Mouse (Mus musculus): ENCODE measurements around the gene Clpb.

Clpb gene

DNA sequence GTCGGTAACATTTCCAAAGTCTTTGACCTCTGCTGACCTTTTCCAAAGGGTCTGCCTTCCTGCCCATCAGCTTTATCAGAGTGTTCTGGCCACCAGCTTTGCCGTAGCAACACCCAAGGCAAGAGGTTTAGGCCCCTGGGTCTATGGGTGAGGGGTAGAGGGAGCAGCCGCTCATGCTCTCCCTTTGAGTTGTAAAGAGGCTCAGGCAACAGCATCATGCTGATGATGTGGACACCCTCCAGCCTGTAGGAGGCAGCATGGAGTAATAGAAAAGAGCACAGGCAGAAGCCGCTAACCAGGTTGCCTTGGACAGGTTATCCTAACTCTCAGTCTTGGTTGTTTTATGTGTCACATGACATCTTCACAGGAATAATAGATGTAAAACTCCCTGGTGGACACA, 61.6 kb downstream of the Clpb start:
- in situ Hi-C loops (cut with MseI, MboI) = no loop called here

- in situ Hi-C loops (cut with MseI, MboI) = no loop called here
Observed at GRCm38 (mm10) chr7:101726980-101727379, 63.5 kb downstream of the Clpb start.

DNA sequence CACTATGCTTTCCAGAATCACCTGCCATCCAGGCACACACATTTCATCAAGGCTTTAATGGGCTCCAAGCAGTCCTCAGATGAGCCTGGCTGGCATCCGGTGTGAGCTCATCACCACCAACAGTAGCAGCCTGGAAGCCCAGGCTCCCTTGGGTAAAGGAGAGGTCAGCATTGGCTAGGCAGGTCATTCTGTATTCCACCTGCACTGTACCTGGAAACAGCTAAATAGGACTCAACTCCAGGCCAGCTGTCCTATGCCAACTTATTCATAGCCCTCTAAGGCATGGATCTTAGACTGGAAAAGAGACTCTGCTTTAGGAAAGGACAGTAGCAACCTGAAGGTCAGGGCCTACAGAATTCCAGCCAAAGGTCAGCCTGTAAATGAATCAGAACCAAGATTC, 68.7 kb downstream of the Clpb start:
- in situ Hi-C loops (cut with MseI, MboI) = no loop called here

DNA sequence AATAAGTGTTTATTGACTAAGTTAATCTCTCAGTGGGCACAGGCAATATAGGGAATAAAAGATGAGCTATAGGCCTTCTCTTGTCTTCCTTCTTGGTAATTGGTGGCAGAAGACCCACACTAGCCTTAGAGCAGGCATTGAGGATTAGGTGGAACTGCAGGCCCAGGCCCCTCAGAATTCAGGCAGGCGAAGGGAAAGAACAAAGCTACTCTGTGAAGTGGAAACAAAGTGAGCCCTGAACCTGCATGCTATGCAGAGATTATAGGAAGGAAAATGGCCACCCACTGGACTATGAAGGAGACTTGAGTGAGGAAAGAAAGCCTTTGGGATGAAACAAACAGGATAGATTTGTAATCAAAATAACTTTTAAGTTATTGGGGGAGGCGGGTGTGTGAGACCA, 69.6 kb downstream of the Clpb start:
- in situ Hi-C loops (cut with MseI, MboI) = no loop called here

- in situ Hi-C loops (cut with MseI, MboI) = no loop called here
Observed at GRCm38 (mm10) chr7:101735297-101735696, 71.9 kb downstream of the Clpb start.

- in situ Hi-C loops (cut with MseI, MboI) = no loop called here
Observed at GRCm38 (mm10) chr7:101737735-101738134, 74.3 kb downstream of the Clpb start.

DNA sequence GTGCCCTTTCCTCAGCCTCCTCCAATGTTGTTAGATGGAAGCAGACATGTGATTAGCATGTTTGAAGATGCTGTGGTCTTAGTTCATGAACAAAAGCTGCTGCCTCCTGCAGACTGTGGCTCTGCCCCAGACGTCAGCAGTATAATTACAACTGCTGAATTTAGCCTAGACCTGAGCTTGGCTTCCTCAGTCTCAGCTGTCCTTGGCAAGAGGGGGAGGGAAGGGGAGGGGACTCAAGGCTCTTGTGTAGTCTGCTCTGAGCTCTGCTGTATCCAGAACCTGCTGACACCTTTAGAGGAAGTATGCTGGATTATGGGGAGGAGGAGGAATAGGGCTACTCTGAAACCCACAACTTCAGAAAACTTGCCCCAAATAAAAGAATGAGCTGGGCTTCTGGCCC, 76.2 kb downstream of the Clpb start:
- in situ Hi-C loops (cut with MseI, MboI) = no loop called here

DNA sequence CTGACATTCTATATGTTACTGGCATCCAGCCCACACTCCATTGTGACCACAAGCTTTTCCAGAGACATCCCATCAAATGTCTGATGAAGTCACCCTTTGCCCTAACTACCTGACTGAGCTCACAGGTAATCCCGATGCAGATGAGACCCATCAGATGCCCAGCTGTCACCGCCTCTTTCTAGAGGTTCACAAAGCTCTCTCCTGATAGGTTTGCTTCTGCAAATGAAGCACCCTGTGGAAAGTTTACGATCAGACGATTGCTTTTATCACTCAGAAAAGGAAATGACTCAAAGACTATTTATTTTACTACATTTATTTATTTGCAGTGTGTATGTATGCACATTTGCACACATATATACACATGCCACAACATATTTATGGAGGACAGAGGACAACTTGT, 80.1 kb downstream of the Clpb start:
- in situ Hi-C loops (cut with MseI, MboI) = no loop called here

DNA sequence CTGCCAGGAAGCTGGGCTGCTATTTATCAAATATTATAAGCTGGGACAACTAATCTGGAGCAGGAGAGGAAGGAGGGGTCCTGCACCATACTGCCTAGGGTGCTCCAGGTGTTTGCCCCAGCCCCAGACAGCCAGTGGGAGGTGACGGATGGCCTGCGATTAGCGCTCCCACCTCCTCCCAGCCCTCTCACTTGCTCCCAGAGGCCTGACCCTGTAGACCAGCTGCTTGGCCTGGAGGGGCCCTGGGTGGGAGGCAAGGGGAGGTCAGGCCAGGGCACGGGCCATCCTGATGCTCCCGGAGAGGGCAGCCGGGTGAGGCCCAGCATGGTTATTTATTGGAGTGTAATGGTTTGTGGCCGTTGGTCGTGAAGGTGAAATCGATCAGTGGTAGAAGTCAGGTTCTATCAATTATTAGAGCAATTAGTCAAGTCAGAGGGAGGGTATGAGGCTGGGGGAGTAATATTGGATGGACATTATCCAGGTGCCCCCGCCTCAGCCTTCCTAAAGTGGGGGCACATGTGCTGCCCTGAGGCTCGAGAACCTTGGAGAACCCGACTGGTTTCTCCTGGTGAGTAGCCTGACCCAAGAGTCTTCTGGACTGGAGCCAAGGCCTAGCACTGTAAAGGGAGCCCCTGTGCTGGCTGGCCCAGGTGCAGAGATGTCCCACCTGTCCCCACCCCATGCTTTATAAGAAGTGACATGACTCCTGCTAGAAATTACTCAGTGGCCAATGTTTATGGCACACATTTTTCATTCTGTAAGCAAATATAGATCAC, 83.3 kb downstream of the Clpb start:
- in situ Hi-C loops (cut with MseI, MboI) = no loop called here

DNA sequence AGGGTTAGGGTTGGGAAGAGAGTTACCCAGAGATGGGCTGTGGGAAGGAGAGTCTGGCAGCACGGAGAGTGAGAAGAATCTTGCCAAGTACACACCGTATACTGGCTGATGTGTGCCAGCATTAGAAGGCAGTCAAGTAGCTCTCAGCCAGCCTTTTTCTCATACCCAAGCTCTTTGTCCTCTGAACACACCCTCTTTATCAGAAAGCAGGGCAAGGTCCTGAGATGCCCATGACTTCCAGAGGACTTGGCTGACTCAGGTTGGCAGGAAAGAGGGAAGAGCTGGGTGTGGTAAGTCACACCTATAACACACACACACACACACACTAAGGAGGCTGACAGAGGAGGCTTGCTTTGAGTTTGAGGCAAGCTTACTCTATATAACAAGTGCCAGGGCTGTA, 86.8 kb downstream of the Clpb start:
- in situ Hi-C loops (cut with MseI, MboI) = no loop called here

DNA sequence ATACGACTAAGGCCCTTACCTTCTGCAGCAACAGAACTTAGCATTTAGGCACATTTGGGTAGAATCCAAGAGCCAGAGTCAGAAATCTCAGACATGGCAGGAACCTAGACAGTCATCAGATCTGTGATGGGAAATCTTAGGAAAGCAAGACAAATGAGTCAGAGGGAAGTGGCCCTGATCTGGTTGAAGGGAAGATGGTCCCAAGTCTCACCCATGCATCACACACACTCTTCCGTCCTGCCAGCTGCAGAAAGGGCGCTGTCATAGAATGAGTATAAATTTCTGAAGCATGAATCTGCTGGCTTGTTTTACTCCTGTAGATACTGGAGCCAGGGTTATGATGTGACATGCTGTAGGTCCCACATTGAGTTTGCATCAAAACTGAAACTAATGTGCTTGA, 88.9 kb downstream of the Clpb start:
- in situ Hi-C loops (cut with MseI, MboI) = no loop called here

GRCm38 (mm10) chr7:101753492-101753891, 90.1 kb downstream of the Clpb start:
- in situ Hi-C loops (cut with MseI, MboI) = no loop called here

DNA sequence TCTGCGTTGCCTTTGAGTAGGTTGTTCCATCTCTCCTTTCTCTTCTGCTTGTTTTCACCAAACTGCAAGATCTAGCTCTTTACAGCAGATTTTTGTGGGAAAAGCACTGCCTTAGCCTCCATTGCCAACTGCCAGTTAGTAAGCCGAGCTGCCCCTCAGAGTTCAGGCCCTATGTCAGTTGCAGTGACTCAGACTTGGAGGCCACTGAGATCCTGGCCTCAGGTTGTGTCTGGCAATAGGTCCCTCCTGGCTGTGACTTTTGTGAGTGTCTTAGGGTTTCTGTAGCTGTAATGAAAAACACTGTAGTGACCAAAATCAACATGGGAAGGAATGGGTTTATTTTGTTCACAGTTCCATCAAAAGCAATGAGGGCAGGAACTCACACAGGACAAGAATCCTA, 91.0 kb downstream of the Clpb start:
- in situ Hi-C loops (cut with MseI, MboI) = no loop called here

- in situ Hi-C loops (cut with MseI, MboI) = no loop called here
Observed at GRCm38 (mm10) chr7:101755301-101755700, 91.9 kb downstream of the Clpb start.

DNA sequence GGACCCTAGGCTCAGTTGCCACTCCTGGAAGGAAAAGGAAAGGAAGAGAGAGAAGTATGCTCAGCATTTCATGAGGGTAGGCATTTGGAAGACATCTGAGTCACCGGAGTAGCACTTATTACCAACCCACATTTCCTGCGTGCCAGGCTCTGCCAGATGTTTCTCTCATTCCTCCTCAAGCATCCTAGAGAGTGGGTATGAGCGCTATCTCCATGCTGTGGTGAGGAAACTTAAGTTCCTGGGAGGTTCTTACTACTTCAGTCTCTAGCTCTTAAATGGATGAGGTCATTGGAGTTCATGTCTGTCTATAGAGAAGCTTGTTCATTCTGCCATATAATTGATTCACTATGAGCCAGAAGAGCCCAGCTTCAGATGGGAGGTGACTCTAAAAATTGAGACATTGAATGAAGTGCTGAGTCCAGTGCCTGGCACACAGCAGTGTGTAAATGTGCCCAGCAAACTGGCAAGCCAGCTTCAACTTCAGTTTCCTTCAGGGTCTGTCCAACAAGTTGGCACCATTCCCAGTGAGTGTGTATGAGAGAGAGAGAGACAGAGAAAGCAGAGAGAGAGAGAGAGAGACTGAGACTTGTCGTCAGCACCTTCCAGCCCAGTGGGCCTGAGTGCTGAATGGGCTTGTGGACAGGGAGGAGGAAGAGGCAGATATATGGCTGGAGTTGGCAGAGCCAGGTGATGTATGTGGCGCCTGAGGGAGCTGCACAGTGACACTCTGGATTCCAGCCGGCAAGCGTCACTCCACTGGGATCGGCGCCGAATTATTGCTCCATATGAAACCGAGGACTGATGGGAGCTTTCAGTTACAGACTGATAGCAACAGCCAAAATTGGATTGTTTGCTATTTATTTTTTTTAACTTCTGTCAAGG, 98.7 kb downstream of the Clpb start:
- in situ Hi-C loops (cut with MseI, MboI) = no loop called here

DNA sequence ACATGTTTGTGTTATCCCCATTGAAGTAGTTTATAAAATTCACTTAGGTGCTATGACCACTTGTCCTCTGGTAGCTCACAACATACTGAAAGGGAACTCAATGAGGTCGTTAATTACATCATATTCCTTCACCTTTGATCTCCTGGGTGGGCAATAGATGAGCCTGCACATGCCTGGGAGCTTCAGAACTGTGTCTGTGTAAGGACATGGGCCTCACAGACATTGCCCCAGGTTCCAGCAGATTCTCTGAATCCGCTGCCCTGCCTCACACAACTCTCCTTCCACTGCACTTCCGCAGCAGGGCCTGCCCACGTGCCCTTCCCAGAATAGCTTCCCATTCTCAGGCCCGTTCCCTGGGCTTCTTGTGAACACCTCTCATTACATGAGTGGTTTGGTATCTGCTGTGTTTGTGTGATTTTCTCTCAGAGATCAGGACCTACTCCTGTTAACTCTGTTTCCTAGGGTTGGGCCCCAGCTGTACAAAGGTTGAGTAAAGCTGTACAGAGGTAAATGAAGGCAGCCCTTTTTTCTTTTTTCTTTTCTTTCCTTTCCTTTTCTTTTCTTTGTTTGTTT, 104.0 kb downstream of the Clpb start:
- in situ Hi-C loops (cut with MseI, MboI) = no loop called here

DNA sequence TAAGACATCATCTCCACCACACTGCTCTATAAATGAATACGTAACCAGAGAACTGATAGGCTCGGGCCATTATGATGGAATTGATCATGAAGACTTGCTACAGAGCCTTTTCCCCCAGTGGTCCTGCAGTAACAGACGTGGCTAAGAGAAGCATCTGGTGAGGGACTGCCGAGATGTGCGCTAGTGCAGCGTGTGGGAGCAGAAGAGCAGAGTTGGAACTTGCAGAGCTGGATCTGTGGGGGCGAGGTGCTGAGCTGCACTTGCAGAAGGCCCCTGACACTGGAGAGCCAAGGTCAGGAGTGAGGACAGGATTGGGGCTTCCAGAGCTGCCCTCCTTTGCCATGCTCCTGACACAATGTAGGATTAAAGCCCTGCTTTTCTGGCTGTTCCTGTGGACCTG, 106.6 kb downstream of the Clpb start:
- in situ Hi-C loops (cut with MseI, MboI) = no loop called here

DNA sequence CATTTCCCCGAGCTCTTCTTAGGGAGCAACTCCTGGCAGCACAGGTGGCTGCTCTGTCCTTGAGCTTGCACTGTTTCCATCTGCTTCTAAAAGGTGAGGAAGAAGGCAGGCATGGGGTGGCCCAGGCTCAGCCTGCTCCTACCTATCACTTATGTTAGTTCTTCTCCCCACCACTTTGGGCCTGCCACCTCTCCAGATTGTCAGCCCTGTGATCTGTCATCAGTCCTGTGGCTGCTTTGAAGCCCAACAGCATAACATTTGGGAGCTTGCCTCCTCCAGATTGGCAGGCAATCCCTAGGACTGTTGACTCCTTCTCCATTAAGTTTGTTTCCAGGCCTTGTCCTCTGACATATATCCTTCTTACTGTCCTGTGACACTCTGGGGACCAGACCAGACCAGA, 108.2 kb downstream of the Clpb start:
- in situ Hi-C loops (cut with MseI, MboI) = no loop called here

GRCm38 (mm10) chr7:101772687-101773086, 109.3 kb downstream of the Clpb start:
- in situ Hi-C loops (cut with MseI, MboI) = no loop called here

DNA sequence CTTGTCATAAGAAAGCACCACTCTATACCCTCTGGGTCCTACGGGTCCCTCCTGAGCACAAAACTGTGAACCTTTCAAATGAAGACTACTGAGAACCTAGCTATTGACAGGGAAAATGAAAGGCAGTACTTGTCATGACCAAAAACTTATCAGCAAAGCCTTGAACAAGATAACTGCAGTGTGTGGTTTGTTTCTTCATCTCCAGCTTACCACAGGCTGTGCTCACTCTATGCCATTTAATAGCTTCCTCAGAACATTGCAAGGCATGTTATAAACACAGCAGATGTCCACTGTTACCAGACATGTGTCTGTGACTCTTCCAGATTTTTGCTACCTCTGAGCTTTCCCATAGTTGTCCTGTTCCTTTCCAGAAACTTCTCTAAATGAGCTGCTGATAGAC, 113.6 kb downstream of the Clpb start:
- in situ Hi-C loops (cut with MseI, MboI) = no loop called here

DNA sequence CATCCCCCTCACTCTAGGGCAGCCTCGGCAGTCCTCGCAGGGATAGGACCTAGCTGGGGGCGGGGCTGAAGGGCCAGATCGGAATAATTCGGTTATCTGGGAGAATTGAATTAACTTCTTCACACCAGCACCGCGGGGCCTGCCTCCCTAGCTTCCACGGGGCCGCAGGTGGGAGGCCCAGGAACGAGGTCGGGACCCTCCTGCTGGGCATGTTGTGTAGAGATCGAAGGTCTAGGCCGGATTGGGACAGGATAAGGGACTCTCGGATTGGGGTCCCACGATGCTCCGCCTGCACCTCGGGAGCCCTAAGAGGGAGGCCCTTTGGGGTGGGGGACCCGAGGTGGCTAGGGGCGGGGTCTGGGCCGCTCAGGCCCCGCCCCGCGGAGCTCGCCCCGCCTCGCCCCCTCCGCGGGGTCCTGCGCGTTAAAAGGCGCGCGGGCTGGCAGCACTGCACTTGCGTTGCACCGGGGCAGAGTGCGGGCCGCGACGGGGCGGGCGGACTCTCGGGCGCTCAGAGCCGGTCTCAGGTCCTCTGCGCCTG, 154.5 kb downstream of the Clpb start, which contains the start of gene Phox2a:
Phox2a (plus strand) TSS at position 453 of the 541 bp plus-strand sequence.
- in situ Hi-C loops (cut with MseI, MboI) = loop anchor here in 1 of 2 experiments (10.0 kb wide), 1 partner anchor 153 kb away; the partner anchor contains the start of gene Clpb
